Mouse (Mus musculus) embryonic facial prominence, embryonic 12.5 days (tissue): ENCODE measurements around the gene Tnrc18. TPM values are rescaled to one million over a fixed set of nuclear protein-coding genes. Genes with fewer than 3 reads are reported as not detected.

Source experiments
- ATAC-seq: fragments of 200-750 bp; cut with Nextera tagmentation; 2 replicates; pipeline ENCODE4 v1.8.0; 2017; ENCODE audit not compliant: insufficient number of reproducible peaks, insufficient read depth, low FRiP score, low TSS enrichment
- H3K27ac ChIP-seq: fragments of 300-500 bp; sonication (generic); 2 replicates; pipeline ENCODE4 v1.5.1; 2016; ENCODE audit warnings: mild to moderate bottlenecking
- H3K27me3 ChIP-seq: fragments of 300-500 bp; sonication (generic); 2 replicates; pipeline ENCODE4 v1.6.1; 2016; ENCODE audit warnings: mild to moderate bottlenecking, moderate library complexity
- H3K36me3 ChIP-seq: fragments of 300-500 bp; sonication (generic); 2 replicates; pipeline ENCODE4 v1.6.1; 2016; ENCODE audit warnings: mild to moderate bottlenecking
- H3K4me1 ChIP-seq: fragments of 300-500 bp; sonication (generic); 2 replicates; pipeline ENCODE4 v1.6.1; 2016
- H3K4me2 ChIP-seq: fragments of 300-500 bp; sonication (generic); replicated peaks from 2 replicates; pipeline ENCODE4 v1.6.1; 2016; ENCODE audit warnings: mild to moderate bottlenecking, moderate library complexity
- H3K4me3 ChIP-seq: fragments of 300-500 bp; sonication (generic); 2 replicates; pipeline ENCODE4 v1.5.1; 2016; ENCODE audit warnings: mild to moderate bottlenecking
- H3K9ac ChIP-seq: fragments of 300-500 bp; sonication (generic); 2 replicates; pipeline ENCODE4 v1.6.1; 2016; ENCODE audit warnings: mild to moderate bottlenecking, moderate library complexity
- H3K9me3 ChIP-seq: fragments of 300-500 bp; sonication (generic); 2 replicates; pipeline ENCODE4 v1.6.1; 2016; ENCODE audit warnings: mild to moderate bottlenecking, moderate library complexity
- WGBS: fragments of 180-500 bp; shearing (Covaris S2); methylation state at CpG from one replicate; pipeline ENCODE4 v1.1.7; 2016; 5-methylcytosine and 5-hydroxymethylcytosine counted together
- polyA plus RNA-seq: library from polyadenylated mRNA; unstranded; fragments of >200 nt; fragmentation: Nextera tagmentation; extraction: Ambion mirVana; gene quantifications from 2 replicates; pipeline ENCODE4 v1.2.1, GENCODE M21; 2016

The Tnrc18 gene
- polyA plus RNA-seq = 61.0 and 65.5 TPM in 2 replicates

GRCm38 (mm10) chr5:142817524-142818434, at the start of gene Tnrc18:
Gene Tnrc18, minus strand, starts transcription at chr5:142817662.
- H3K27me3 ChIP-seq = no peaks in the 10 kb centered on the region
- H3K4me1 ChIP-seq = peaks cover 6% of the 10 kb centered on the region
- peak within 1 kb of the TSS; percentile 100 for H3K27ac ChIP-seq
- 0 out of 2 replicates have a peak, but pooled peaks cover 5% of the 10 kb centered on the region for H3K36me3 ChIP-seq
- 0% methylated on average over 54 of the region's 56 CpGs for WGBS
- H3K9ac ChIP-seq = peak within 1 kb of the TSS; percentile 100
- peak within 1 kb of the TSS; percentile 97 for H3K4me3 ChIP-seq
- H3K4me2 ChIP-seq = peak within 1 kb of the TSS; percentile 97
- H3K9me3 ChIP-seq = no peaks in the 10 kb centered on the region
- peak; percentile 64 for ATAC-seq

GRCm38 (mm10) chr5:142857763-142858229, 40.3 kb upstream of the Tnrc18 start:
- Histone ChIP-seq H3K27ac (no peak overlapping the region), H3K4me1 (no peaks in the 10 kb centered on the region), H3K9me3 (peaks cover 5% of the 10 kb centered on the region; the same call in 1 of the 2 replicates), H3K27me3 (no peaks in the 10 kb centered on the region), H3K4me2 (no peak overlapping the region), H3K9ac (no peak overlapping the region), H3K4me3 (no peak overlapping the region), H3K36me3 (no peaks in the 10 kb centered on the region)
- no peak for ATAC-seq
- WGBS = 57% methylated on average over 16 of the region's 16 CpGs

GRCm38 (mm10) chr5:142856408-142856807, 38.9 kb upstream of the Tnrc18 start:
- H3K4me3 ChIP-seq = no peak overlapping the region
- no peaks in the 10 kb centered on the region for H3K36me3 ChIP-seq
- H3K4me2 ChIP-seq = no peak overlapping the region
- ATAC-seq = no peak
- H3K27me3 ChIP-seq = no peaks in the 10 kb centered on the region
- peaks cover 5% of the 10 kb centered on the region; the same call in 1 of the 2 replicates for H3K9me3 ChIP-seq
- H3K9ac ChIP-seq = no peak overlapping the region
- WGBS = 82% methylated on average over 4 of the region's 4 CpGs
- no peak overlapping the region for H3K27ac ChIP-seq
- no peaks in the 10 kb centered on the region for H3K4me1 ChIP-seq

- Histone ChIP-seq H3K36me3 (no peaks in the 10 kb centered on the region), H3K9ac (no peak overlapping the region), H3K9me3 (peaks cover 5% of the 10 kb centered on the region; the same call in 1 of the 2 replicates), H3K4me1 (no peaks in the 10 kb centered on the region), H3K27me3 (no peaks in the 10 kb centered on the region), H3K4me3 (no peak overlapping the region), H3K27ac (no peak overlapping the region), H3K4me2 (no peak overlapping the region)
- ATAC-seq = no peak
- 82% methylated on average over 10 of the region's 10 CpGs for WGBS
These were observed 37.4 kb upstream of the Tnrc18 start for GRCm38 (mm10) chr5:142854877-142855276.

- Histone ChIP-seq H3K36me3 (no peaks in the 10 kb centered on the region), H3K4me1 (no peaks in the 10 kb centered on the region), H3K4me2 (no peak overlapping the region), H3K4me3 (no peak overlapping the region), H3K9ac (no peak overlapping the region), H3K27me3 (no peaks in the 10 kb centered on the region), H3K27ac (no peak overlapping the region), H3K9me3 (peaks cover 5% of the 10 kb centered on the region; the same call in 1 of the 2 replicates)
- WGBS = 80% methylated on average over 6 of the region's 6 CpGs
- ATAC-seq = no peak
These were observed 36.1 kb upstream of the Tnrc18 start for GRCm38 (mm10) chr5:142853585-142853984.

- H3K9ac ChIP-seq = no peak overlapping the region
- no peaks in the 10 kb centered on the region for H3K4me1 ChIP-seq
- ATAC-seq = no peak
- H3K4me2 ChIP-seq = no peak overlapping the region
- no peak overlapping the region for H3K4me3 ChIP-seq
- H3K9me3 ChIP-seq = peaks cover 4% of the 10 kb centered on the region; the same call in 1 of the 2 replicates
- H3K27me3 ChIP-seq = no peaks in the 10 kb centered on the region
- WGBS = 69% methylated on average over 5 of the region's 5 CpGs
- H3K27ac ChIP-seq = no peak overlapping the region
- no peaks in the 10 kb centered on the region for H3K36me3 ChIP-seq
These were observed 34.2 kb upstream of the Tnrc18 start for GRCm38 (mm10) chr5:142851681-142852049.

- Histone ChIP-seq H3K36me3 (no peaks in the 10 kb centered on the region), H3K4me2 (no peak overlapping the region), H3K9ac (no peak overlapping the region), H3K4me1 (no peaks in the 10 kb centered on the region), H3K4me3 (no peak overlapping the region), H3K9me3 (no peaks in the 10 kb centered on the region), H3K27ac (no peak overlapping the region), H3K27me3 (no peaks in the 10 kb centered on the region)
- 83% methylated on average over 7 of the region's 7 CpGs for WGBS
- ATAC-seq = no peak
These were observed 33.6 kb upstream of the Tnrc18 start for GRCm38 (mm10) chr5:142850916-142851680.

GRCm38 (mm10) chr5:142850476-142850875, 33.0 kb upstream of the Tnrc18 start:
- Histone ChIP-seq H3K4me1 (no peaks in the 10 kb centered on the region), H3K4me2 (no peak overlapping the region), H3K9me3 (no peaks in the 10 kb centered on the region), H3K27me3 (no peaks in the 10 kb centered on the region), H3K27ac (no peak overlapping the region), H3K9ac (no peak overlapping the region), H3K4me3 (no peak overlapping the region), H3K36me3 (no peaks in the 10 kb centered on the region)
- no peak for ATAC-seq
- WGBS = 74% methylated on average over 9 of the region's 9 CpGs

GRCm38 (mm10) chr5:142848911-142849310, 31.4 kb upstream of the Tnrc18 start:
- 92% methylated on average over 7 of the region's 7 CpGs for WGBS

GRCm38 (mm10) chr5:142848149-142848548, 30.7 kb upstream of the Tnrc18 start:
- WGBS = 73% methylated on average over 3 of the region's 3 CpGs
- Histone ChIP-seq H3K9me3 (no peaks in the 10 kb centered on the region), H3K27me3 (no peaks in the 10 kb centered on the region), H3K4me3 (no peak overlapping the region), H3K36me3 (no peaks in the 10 kb centered on the region), H3K4me1 (no peaks in the 10 kb centered on the region), H3K27ac (no peak overlapping the region), H3K4me2 (no peak overlapping the region), H3K9ac (no peak overlapping the region)
- ATAC-seq = no peak

More at GRCm38 (mm10) chr5:142848911-142849310, 31.4 kb upstream of the Tnrc18 start:
- H3K4me3 ChIP-seq = no peak overlapping the region
- no peaks in the 10 kb centered on the region for H3K36me3 ChIP-seq
- no peaks in the 10 kb centered on the region for H3K9me3 ChIP-seq
- no peaks in the 10 kb centered on the region for H3K27me3 ChIP-seq
- no peak overlapping the region for H3K9ac ChIP-seq
- H3K4me1 ChIP-seq = no peaks in the 10 kb centered on the region
- ATAC-seq = no peak
- H3K27ac ChIP-seq = no peak overlapping the region
- H3K4me2 ChIP-seq = no peak overlapping the region

- H3K4me3 ChIP-seq = no peak overlapping the region
- WGBS = 60% methylated on average over 8 of the region's 8 CpGs
- H3K27ac ChIP-seq = no peak overlapping the region
- no peaks in the 10 kb centered on the region for H3K27me3 ChIP-seq
- H3K9me3 ChIP-seq = no peaks in the 10 kb centered on the region
- no peaks in the 10 kb centered on the region for H3K36me3 ChIP-seq
- H3K4me2 ChIP-seq = no peak overlapping the region
- ATAC-seq = no peak
- 0 out of 2 replicates have a peak, but pooled peaks cover 9% of the 10 kb centered on the region for H3K4me1 ChIP-seq
- H3K9ac ChIP-seq = no peak overlapping the region
These were observed 27.0 kb upstream of the Tnrc18 start for GRCm38 (mm10) chr5:142844467-142844866.
